Mouse (Mus musculus) intestine, postnatal 0 days (tissue): ENCODE measurements around the gene Arpc1b. TPM values are rescaled to one million over a fixed set of nuclear protein-coding genes. Genes with fewer than 3 reads are reported as not detected.
"Not testable (repeated sequence)": the region's sequence is repeated elsewhere in the genome, so short reads cannot be mapped to it uniquely, and the experiment has no call there.

ENCODE experiments used
- ATAC-seq: fragments of 200-750 bp; cut with Nextera tagmentation; 2 replicates; pipeline ENCODE4 v1.8.0; 2017; ENCODE audit warnings: mild to moderate bottlenecking, moderate TSS enrichment, moderate library complexity
- H3K27ac ChIP-seq: fragments of 300-500 bp; sonication (generic); 2 replicates; pipeline ENCODE4 v1.5.1; 2014; ENCODE audit warnings: mild to moderate bottlenecking, low read depth, low read length, moderate library complexity
- H3K27me3 ChIP-seq: fragments of 300-500 bp; sonication (generic); replicated peaks from 2 replicates; pipeline ENCODE4 v1.6.1; 2014; ENCODE audit warnings: low read length, mixed read lengths; ENCODE audit not compliant: control insufficient read depth, insufficient read depth
- H3K36me3 ChIP-seq: fragments of 300-500 bp; sonication (generic); 2 replicates; pipeline ENCODE4 v1.6.1; 2014; ENCODE audit warnings: mild to moderate bottlenecking, moderate library complexity; ENCODE audit not compliant: control insufficient read depth, insufficient read depth
- H3K4me1 ChIP-seq: fragments of 300-500 bp; sonication (generic); replicated peaks from 2 replicates; pipeline ENCODE4 v1.6.1; 2014; ENCODE audit warnings: antibody characterized with exemption, low read length, mixed read lengths; ENCODE audit not compliant: control insufficient read depth, insufficient read depth
- H3K4me2 ChIP-seq: fragments of 300-500 bp; sonication (generic); replicated peaks from 2 replicates; pipeline ENCODE4 v1.6.1; 2014; ENCODE audit warnings: low read depth, mild to moderate bottlenecking, moderate library complexity
- H3K4me3 ChIP-seq: fragments of 300-500 bp; sonication (generic); 2 replicates; pipeline ENCODE4 v1.5.1; 2014; ENCODE audit warnings: low read depth, low read length
- H3K9ac ChIP-seq: fragments of 300-500 bp; sonication (generic); 2 replicates; pipeline ENCODE4 v1.6.1; 2014; ENCODE audit warnings: mild to moderate bottlenecking, low read depth, low read length
- H3K9me3 ChIP-seq: fragments of 300-500 bp; sonication (generic); 2 replicates; pipeline ENCODE4 v1.6.1; 2016; ENCODE audit warnings: mixed run types; ENCODE audit not compliant: control insufficient read depth
- CTCF ChIP-seq: sonication (generic); IDR thresholded peaks from 2 replicates; pipeline ENCODE4 v1.5.1; 2016; ENCODE audit warnings: low read depth, mild to moderate bottlenecking, control low read depth, antibody characterized with exemption, moderate library complexity
- WGBS: fragments of 180-500 bp; shearing (Covaris S2); extraction: QIAGEN DNeasy Blood & Tissue Kit; methylation state at CpG from one replicate; pipeline ENCODE4 v1.1.7; 2014; 5-methylcytosine and 5-hydroxymethylcytosine counted together
- polyA plus RNA-seq: library from polyadenylated mRNA; unstranded; fragments of >200 nt; fragmentation: Nextera tagmentation; extraction: Ambion mirVana; gene quantifications from 2 replicates; pipeline ENCODE4 v1.2.1, GENCODE M21; 2015

Arpc1b gene
- polyA plus RNA-seq, 1 experiment from 2014 or later, result 573 TPM

DNA sequence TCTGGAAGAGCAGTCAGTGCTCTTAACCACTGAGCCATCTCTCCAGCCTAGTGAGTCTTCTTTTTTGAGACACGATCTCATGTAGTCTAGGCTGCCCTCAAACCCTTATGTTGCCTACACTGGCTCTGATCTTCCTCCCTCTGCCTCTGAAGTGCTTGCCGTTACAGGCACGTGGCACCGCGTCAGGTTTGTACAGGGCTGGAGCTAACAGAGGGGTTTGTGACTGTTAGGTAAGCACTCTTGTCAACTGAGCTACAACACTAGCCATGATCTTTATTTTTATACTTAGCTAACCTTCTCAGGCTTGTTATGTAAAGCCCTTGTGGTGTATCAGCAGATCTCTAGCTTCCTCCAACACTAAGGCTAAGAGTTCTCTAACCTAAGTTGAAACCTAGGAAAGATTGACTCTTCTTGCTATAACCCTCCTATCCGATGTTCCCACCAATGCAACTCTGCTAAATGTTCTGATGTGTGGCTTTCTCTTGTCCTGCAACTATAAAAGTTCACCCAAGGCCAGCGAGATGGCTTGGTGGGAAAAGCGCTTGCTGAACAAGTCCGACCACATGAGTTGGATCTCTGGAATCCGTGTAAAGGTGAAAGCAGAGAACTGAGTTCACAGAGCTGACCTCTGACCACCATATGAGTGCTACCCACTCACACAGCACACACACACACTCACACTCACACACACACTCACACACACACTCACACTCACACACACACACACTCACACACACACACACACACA is 32.0 kb upstream of the Arpc1b start:
- no peak overlapping the region for H3K4me2 ChIP-seq
- no peaks in the 10 kb centered on the region for H3K36me3 ChIP-seq
- no peak overlapping the region for H3K27ac ChIP-seq
- no peak overlapping the region for H3K9ac ChIP-seq
- H3K4me3 ChIP-seq, result no peak overlapping the region
- no peaks in the 10 kb centered on the region for H3K9me3 ChIP-seq
- no peaks in the 10 kb centered on the region for H3K27me3 ChIP-seq
- no peak for TF ChIP-seq CTCF
- no peaks in the 10 kb centered on the region for H3K4me1 ChIP-seq
- ATAC-seq, result no peak
- WGBS, result 76% methylated on average over 10 of the region's 10 CpGs

DNA sequence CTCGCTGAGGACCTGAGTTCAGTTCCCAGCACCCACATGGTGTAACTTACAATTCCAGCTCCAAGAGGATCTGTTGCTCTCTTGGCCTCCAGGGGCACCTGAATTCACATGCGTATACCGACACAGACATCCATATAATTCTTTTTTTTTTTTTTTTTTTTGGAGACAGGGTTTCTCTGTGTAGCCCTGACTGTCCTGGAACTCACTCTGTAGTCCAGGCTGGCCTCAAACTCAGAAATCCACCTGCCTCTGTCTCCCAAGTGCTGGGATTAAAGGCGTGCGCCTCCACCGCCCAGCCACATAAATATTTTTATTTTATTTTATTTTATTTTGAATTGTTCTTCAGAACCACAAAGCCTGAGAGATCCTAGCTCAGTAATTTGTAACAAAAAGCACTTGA is 30.8 kb upstream of the Arpc1b start:
- not testable (repeated sequence) for H3K27ac ChIP-seq, H3K9ac ChIP-seq
- ATAC-seq, result peak; percentile 5; the same call in 1 of the 2 replicates

DNA sequence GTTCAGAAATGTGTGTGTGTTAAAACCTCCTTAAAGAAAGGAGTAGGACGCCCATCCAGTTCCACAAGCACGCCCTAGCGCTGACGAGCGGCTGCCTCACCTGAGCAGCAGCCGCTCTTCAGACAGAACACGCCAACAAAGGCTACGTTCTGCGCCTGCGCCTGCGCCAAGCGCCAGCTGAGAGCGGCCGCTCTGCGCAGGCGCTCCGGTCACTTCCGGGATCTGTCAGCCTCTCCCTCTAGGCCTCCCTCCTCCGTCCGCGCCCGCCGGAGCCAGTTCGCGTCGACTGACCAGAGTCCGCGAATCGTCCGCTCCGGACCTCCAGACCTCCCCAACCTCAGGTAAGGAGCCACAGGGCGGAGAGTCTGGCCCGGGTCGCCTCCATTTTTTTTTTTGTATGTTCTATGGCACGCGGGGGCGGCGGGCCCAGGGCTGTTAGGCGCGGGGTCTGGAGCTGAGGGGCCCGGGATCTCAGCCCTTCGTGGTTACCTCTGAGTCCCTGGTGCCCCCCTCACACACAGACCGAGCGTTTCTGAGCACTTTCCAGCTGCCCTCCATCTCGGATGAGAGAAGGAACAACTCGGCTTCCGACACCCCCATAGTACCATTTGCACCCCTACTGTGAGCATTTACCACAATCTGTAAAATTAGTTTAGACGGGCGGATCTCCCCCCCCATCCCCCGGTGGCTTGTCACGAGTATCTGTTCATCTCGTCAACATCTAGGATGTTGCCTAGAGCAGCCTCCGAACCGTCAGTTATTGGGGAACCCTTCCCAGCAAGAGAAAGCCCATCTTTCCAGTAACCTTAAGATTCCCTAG is 30.2 kb upstream of the Arpc1b start, which contains the start of the genes Arpc1a and Kpna7:
TSS of gene Arpc1a (plus strand) at position 199 of the 820 bp plus-strand sequence.
TSS of gene Kpna7 (minus strand) at position 399 of the 820 bp plus-strand sequence.
- Histone ChIP-seq H3K36me3 (0 out of 2 replicates have a peak, but pooled peaks cover 5% of the 10 kb centered on the region), H3K9me3 (no peaks in the 10 kb centered on the region), H3K4me1 (no peaks in the 10 kb centered on the region), H3K27ac (peak within 1 kb of the TSS; percentile 78), H3K4me2 (peak within 1 kb of the TSS; percentile 84), H3K27me3 (no peaks in the 10 kb centered on the region), H3K9ac (peak within 1 kb of the TSS; percentile 85), H3K4me3 (peak within 1 kb of the TSS; percentile 84)
- no peak; the same call in 1 of the 2 replicates for TF ChIP-seq CTCF
- ATAC-seq, result peak; percentile 96
- under 1% methylated on average over 49 of the region's 54 CpGs for WGBS

More for the DNA sequence above, 30.8 kb upstream of the Arpc1b start:
- H3K36me3 ChIP-seq, H3K4me1 ChIP-seq, H3K27me3 ChIP-seq, H3K9me3 ChIP-seq: not testable (repeated sequence)
- Histone ChIP-seq H3K4me3 (peak overlapping the region; percentile 84), H3K4me2 (peak overlapping the region; percentile 84)
- 42% methylated on average over 6 of the region's 6 CpGs for WGBS

DNA sequence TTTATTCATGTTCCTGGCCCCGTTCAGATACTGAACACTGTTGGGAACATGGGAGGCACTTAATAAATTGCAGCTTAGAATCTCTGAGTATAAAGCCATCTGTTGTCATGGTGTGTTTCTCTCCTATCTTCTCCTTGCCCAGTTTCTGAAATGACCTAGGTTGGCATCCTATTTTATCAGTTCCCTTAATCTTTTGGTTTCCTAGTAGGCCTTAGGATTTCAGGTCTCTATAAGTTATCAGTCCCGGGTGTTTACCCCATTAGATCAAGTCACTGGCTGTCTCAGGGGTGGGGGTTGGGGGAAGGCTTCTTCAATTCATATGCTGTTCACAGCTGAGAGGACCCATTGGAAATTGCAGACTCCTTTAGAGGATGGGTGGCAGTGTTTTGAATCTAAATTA is 29.2 kb upstream of the Arpc1b start:
- H3K27ac ChIP-seq, result no peak overlapping the region
- peak overlapping the region; percentile 84 for H3K4me2 ChIP-seq
- H3K9me3 ChIP-seq, result no peaks in the 10 kb centered on the region
- no peaks in the 10 kb centered on the region for H3K4me1 ChIP-seq
- no peaks in the 10 kb centered on the region for H3K27me3 ChIP-seq
- TF ChIP-seq CTCF, result no peak
- peaks cover 5% of the 10 kb centered on the region; the same call in 1 of the 2 replicates for H3K36me3 ChIP-seq
- no peak for ATAC-seq
- WGBS, result 28% methylated on average over 2 of the region's 2 CpGs
- H3K4me3 ChIP-seq, result peak overlapping the region; percentile 84
- H3K9ac ChIP-seq, result peak overlapping the region; percentile 85; the same call in 1 of the 2 replicates

DNA sequence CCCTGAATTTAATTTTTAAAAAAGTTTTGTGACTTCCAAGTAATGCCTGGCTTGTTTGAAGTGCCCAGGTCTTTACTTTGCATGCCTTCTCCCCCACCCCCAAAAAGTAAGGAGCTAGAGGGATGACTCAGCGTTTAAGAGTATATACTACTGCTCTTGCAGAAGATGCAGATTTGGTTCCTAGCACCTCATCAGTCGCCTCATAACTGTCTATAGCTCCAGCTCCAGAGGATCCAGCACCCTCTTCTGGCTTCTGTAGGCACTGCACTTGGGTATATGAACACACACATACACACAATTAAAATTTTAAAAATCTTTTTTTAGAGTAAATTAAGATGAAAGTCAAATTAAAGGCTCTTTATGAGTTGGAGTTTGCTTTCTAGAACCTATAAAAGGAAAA is 25.8 kb upstream of the Arpc1b start:
- Histone ChIP-seq H3K4me3 (no peak overlapping the region), H3K4me2 (no peak overlapping the region), H3K36me3 (peaks cover 21% of the 10 kb centered on the region), H3K9ac (no peak overlapping the region), H3K4me1 (no peaks in the 10 kb centered on the region), H3K27me3 (no peaks in the 10 kb centered on the region), H3K9me3 (no peaks in the 10 kb centered on the region), H3K27ac (no peak overlapping the region)
- ATAC-seq, result no peak
- WGBS, result 98% methylated on average over 2 of the region's 2 CpGs
- TF ChIP-seq CTCF, result no peak; the same call in 1 of the 2 replicates

GRCm38 (mm10) chr5:145089878-145090277 is 24.1 kb upstream of the Arpc1b start:
- Histone ChIP-seq H3K27me3 (no peaks in the 10 kb centered on the region), H3K9ac (no peak overlapping the region), H3K36me3 (peaks cover 37% of the 10 kb centered on the region), H3K27ac (no peak overlapping the region), H3K4me3 (no peak overlapping the region), H3K4me1 (no peaks in the 10 kb centered on the region), H3K4me2 (no peak overlapping the region), H3K9me3 (no peaks in the 10 kb centered on the region)
- ATAC-seq, result no peak
- TF ChIP-seq CTCF, result no peak
- WGBS, result 55% methylated on average over 3 of the region's 3 CpGs
